Mouse (Mus musculus): ENCODE measurements at regions not wholly inside any gene's neighbourhood (a gene's known extent, or its start where the extent isn't known, plus 50 kb on each side); places are given as distances from the start of the nearest gene placed in this dataset.

GRCm38 (mm10) chr8:31422241-31422640, 2006.3 kb upstream of the 5930422O12Rik start:
- TF ChIP-seq EP300 (IDR thresholded peaks at IDR 0.05; ENCODE audit: low read depth) (no peak), CTCF (IDR thresholded peaks at IDR 0.05; ENCODE audit: low read depth) (no peak)
